Mouse (Mus musculus) testis, postnatal 10 days (tissue): ENCODE measurements around the gene Fam210b.

Source experiments
- DNase-seq: peaks from one replicate; pipeline ENCODE4 v3.0.0; 2021; ENCODE audit warnings: low spot score

The Fam210b gene

GRCm38 (mm10) chr2:172401116-172401825, 55.9 kb downstream of the Fam210b start:
- no peak for DNase-seq

- no peak for DNase-seq
Observed at GRCm38 (mm10) chr2:172404239-172404638, 58.9 kb downstream of the Fam210b start.

GRCm38 (mm10) chr2:172405011-172405410, 59.6 kb downstream of the Fam210b start:
- no peak for DNase-seq
